Mouse (Mus musculus): ENCODE measurements around the gene Ttc36. TPM values are rescaled to one million over a fixed set of nuclear protein-coding genes. Genes with fewer than 3 reads are reported as not detected.

Ttc36 gene
- total RNA-seq, 2 experiments from 2014 or later = 1.1 to 1.7 TPM

GRCm38 (mm10) chr9:44767101-44768028 lies 35.5 kb downstream of the Ttc36 start, which contains the start of the genes Arcn1 and Ift46:
Gene Arcn1 (minus strand): TSS chr9:44767845.
Gene Ift46 (plus strand): TSS chr9:44767908.
- Histone ChIP-seq H3K4me3 (peak within 1 kb of the TSS; percentile 94), H3K27ac (peak within 1 kb of the TSS; percentile 95)
- peak; percentile 73 to 76 for DNase-seq (ENCODE audit: low spot score in 2 of 2)
- TF ChIP-seq CTCF (conservative IDR thresholded peaks at IDR 0.05) = no peak

GRCm38 (mm10) chr9:44760873-44761272 lies 42.0 kb downstream of the Ttc36 start:
- no peak overlapping the region for H3K27ac ChIP-seq
- H3K4me3 ChIP-seq = no peak overlapping the region
- no peak for DNase-seq (ENCODE audit: low spot score in 2 of 2)
- TF ChIP-seq CTCF (conservative IDR thresholded peaks at IDR 0.05) = no peak

Other genes with a start within 250 kb of the Ttc36 start
- not detected for gene Cxcr5, start 241.2 kb downstream of the Ttc36 start, total RNA-seq (2021)
- gene Ddx6, start 198.2 kb downstream of the Ttc36 start, total RNA-seq (2021) = 100 to 1,000 TPM; 132 to 135 TPM
- gene Treh, start 129.8 kb downstream of the Ttc36 start, total RNA-seq (2021) = under 1 TPM in 1 of 2 experiments, not detected in 1; 0.18 TPM
- gene Phldb1, start 67.9 kb downstream of the Ttc36 start, total RNA-seq (2021) = 10 to 100 TPM; 71.8 to 86.4 TPM
- gene Arcn1, start 35.2 kb downstream of the Ttc36 start, total RNA-seq (2021) = 100 to 1,000 TPM in 1 of 2 experiments, 10 to 100 TPM in 1; 100.0 to 103 TPM
- 10 to 100 TPM; 73.9 to 84.9 TPM for gene Ift46, start 35.2 kb downstream of the Ttc36 start, total RNA-seq (2021)
- gene Tmem25, start 3.8 kb downstream of the Ttc36 start, total RNA-seq (2021) = 10 to 100 TPM; 50.0 to 50.3 TPM
- 10 to 100 TPM; 68.3 to 80.7 TPM for gene Kmt2a, start 78.2 kb upstream of the Ttc36 start, total RNA-seq (2021)
- gene Atp5l, start 117.7 kb upstream of the Ttc36 start, total RNA-seq (2021) = 100 to 1,000 TPM; 309 to 349 TPM
- 10 to 100 TPM; 73.0 to 75.2 TPM for gene Ube4a, start 162.5 kb upstream of the Ttc36 start, total RNA-seq (2021)
- not detected for gene Cd3g, start 177.4 kb upstream of the Ttc36 start, total RNA-seq (2021)
- not detected for gene Cd3d, start 178.7 kb upstream of the Ttc36 start, total RNA-seq (2021)
- gene Cd3e, start 206.6 kb upstream of the Ttc36 start, total RNA-seq (2021) = not detected
- gene Mpzl2, start 236.7 kb upstream of the Ttc36 start, total RNA-seq (2021) = under 1 TPM; 0.54 to 0.90 TPM